In genomic region chr8:3628014-3628413, GRCm38 (mm10) we compare ENCODE assay signal across 9 mouse cellular contexts. TPM values are rescaled to one million over a fixed set of nuclear protein-coding genes. Genes with fewer than 3 reads are reported as not detected.
A peak's percentile ranks its signal among the peaks of the same experiment; 100 is the strongest.
DNase-seq lines count a peak whose midpoint lies in the region; ATAC-seq and TF ChIP-seq lines count a peak whose summit lies in the region.
"Had no signal": no experiment of that assay in that cellular context is flagged by ENCODE, and none has a peak within 500 bp of the region (broad histone marks: within the 10 kb centered on the region; RNA-seq: fewer than 3 reads in every experiment).

No protein-coding gene starts in this region.

- no peak overlapping the region for H3K4me2 ChIP-seq in forebrain, embryonic 13.5 days
- no peak overlapping the region for H3K4me2 ChIP-seq in kidney, postnatal 0 days (ENCODE audit: low read length)
- H3K4me2 ChIP-seq: heart, embryonic 13.5 days had no signal

- H3K36me3 ChIP-seq in forebrain, embryonic 13.5 days (ENCODE audit: poor library complexity, severe bottlenecking): no peaks in the 10 kb centered on the region
- no peaks in the 10 kb centered on the region for H3K36me3 ChIP-seq in forebrain, embryonic 10.5 days (replicated peaks)
- H3K36me3 ChIP-seq in spleen, adult 2 months (ENCODE audit: control insufficient read depth, insufficient read depth, low read length): peaks cover under 1% of the 10 kb centered on the region; the same call in 1 of the 2 replicates
- H3K36me3 ChIP-seq in kidney, postnatal 0 days (ENCODE audit: insufficient read depth, low read length): no peaks in the 10 kb centered on the region
- 0 out of 2 replicates have a peak, but pooled peaks cover 2% of the 10 kb centered on the region for H3K36me3 ChIP-seq in small intestine, adult 2 months (ENCODE audit: control insufficient read depth, insufficient read depth, low read length)
- H3K36me3 ChIP-seq: heart, embryonic 13.5 days had no signal

- no peak overlapping the region for H3K27ac ChIP-seq in forebrain, embryonic 13.5 days
- no peak overlapping the region for H3K27ac ChIP-seq in forebrain, embryonic 10.5 days
- no peak overlapping the region for H3K27ac ChIP-seq in spleen, adult 2 months (ENCODE audit: insufficient read depth, low read length)
- no peak overlapping the region for H3K27ac ChIP-seq in kidney, postnatal 0 days
- no peak overlapping the region for H3K27ac ChIP-seq in small intestine, adult 2 months (ENCODE audit: insufficient read depth, low read depth, low read length)
- H3K27ac ChIP-seq: heart, embryonic 13.5 days had no signal

- TF ChIP-seq CTCF in spleen, adult 2 months (IDR thresholded peaks at IDR 0.05; ENCODE audit: extremely low read depth, insufficient read depth, insufficient read length, insufficient replicate concordance): no peak
- peak; percentile 74 for TF ChIP-seq CTCF in kidney, postnatal 0 days (IDR thresholded peaks at IDR 0.05; ENCODE audit: low read depth)
- peak; percentile 16; the same call in 1 of the 2 replicates for TF ChIP-seq CTCF in small intestine, adult 2 months (IDR thresholded peaks at IDR 0.05; ENCODE audit: extremely low read depth, insufficient read length, insufficient replicate concordance, low read depth, low read length)

- H3K9ac ChIP-seq in forebrain, embryonic 13.5 days: no peak overlapping the region
- H3K9ac ChIP-seq in kidney, postnatal 0 days (ENCODE audit: low read depth, low read length): no peak overlapping the region
- H3K9ac ChIP-seq: heart, embryonic 13.5 days had no signal

- WGBS in forebrain, embryonic 13.5 days: 27% methylated on average over 5 of the region's 5 CpGs
- 33% methylated on average over 5 of the region's 5 CpGs for WGBS in forebrain, embryonic 10.5 days
- WGBS in spleen, adult 2 months: 55% methylated on average over 5 of the region's 5 CpGs
- 26% methylated on average over 5 of the region's 5 CpGs for WGBS in kidney, postnatal 0 days
- whole genome bisulfite sequencing in small intestine, adult 2 months: 27% methylated on average over 5 of the region's 5 CpGs

- H3K4me1 ChIP-seq in forebrain, embryonic 13.5 days: peaks cover 5% of the 10 kb centered on the region; the same call in 1 of the 2 replicates
- H3K4me1 ChIP-seq in forebrain, embryonic 10.5 days: peaks cover 16% of the 10 kb centered on the region
- 0 out of 2 replicates have a peak, but pooled peaks cover 3% of the 10 kb centered on the region for H3K4me1 ChIP-seq in spleen, adult 2 months (ENCODE audit: control insufficient read depth, insufficient read depth, insufficient read length)
- no peaks in the 10 kb centered on the region for H3K4me1 ChIP-seq in kidney, postnatal 0 days (replicated peaks; ENCODE audit: insufficient read depth, low read length)
- no peaks in the 10 kb centered on the region for H3K4me1 ChIP-seq in small intestine, adult 2 months (ENCODE audit: control insufficient read depth, insufficient read depth, insufficient read length, low read length)

- peaks cover 15% of the 10 kb centered on the region for H3K27me3 ChIP-seq in forebrain, embryonic 13.5 days
- H3K27me3 ChIP-seq in forebrain, embryonic 10.5 days (ENCODE audit: poor library complexity, severe bottlenecking): peaks cover 15% of the 10 kb centered on the region
- H3K27me3 ChIP-seq in spleen, adult 2 months (ENCODE audit: control insufficient read depth, insufficient read depth, low read length): no peaks in the 10 kb centered on the region
- 0 out of 2 replicates have a peak, but pooled peaks cover 3% of the 10 kb centered on the region for H3K27me3 ChIP-seq in kidney, postnatal 0 days (ENCODE audit: insufficient read depth, low read length)
- H3K27me3 ChIP-seq in small intestine, adult 2 months (ENCODE audit: control insufficient read depth, insufficient read depth, low read length): no peaks in the 10 kb centered on the region

- peak; percentile 22; the same call in 1 of the 2 replicates for ATAC-seq in forebrain, embryonic 13.5 days
- 0 out of 2 replicates have a peak, but pooled peaks have one; percentile 37 for ATAC-seq in kidney, postnatal 0 days (replicated peaks; ENCODE audit: low FRiP score, low read depth)

- H3K9me3 ChIP-seq in forebrain, embryonic 13.5 days (replicated peaks): no peaks in the 10 kb centered on the region
- no peaks in the 10 kb centered on the region for H3K9me3 ChIP-seq in forebrain, embryonic 10.5 days
- H3K9me3 ChIP-seq in kidney, postnatal 0 days (replicated peaks; ENCODE audit: low read length): no peaks in the 10 kb centered on the region
- H3K9me3 ChIP-seq: heart, embryonic 13.5 days had no signal

- TF ChIP-seq POLR2A in spleen, adult 2 months (IDR thresholded peaks at IDR 0.05; ENCODE audit: low read depth, low read length): no peak
- no peak for TF ChIP-seq POLR2A in small intestine, adult 2 months (IDR thresholded peaks at IDR 0.05; ENCODE audit: low read depth, low read length)

- DNase-seq in forebrain, embryonic 10.5 days (ENCODE audit: extremely low spot score, low spot score): no peak
- DNase-seq in spleen, adult 2 months (ENCODE audit: low read depth in 1 of 2, low spot score in 2 of 2): peak; percentile 38 to 52
- DNase-seq in spleen, adult 12 weeks (ENCODE audit: low spot score): no peak
- DNase-seq in kidney, postnatal 0 days (ENCODE audit: low spot score): peak; percentile 59
- DNase-seq in urinary bladder, adult 18-20 months (ENCODE audit: low spot score in 2 of 2): no peak
- no peak for DNase-seq in cerebellum, postnatal 4 days (ENCODE audit: low spot score in 2 of 2)

- H3K4me3 ChIP-seq in forebrain, embryonic 13.5 days: no peak overlapping the region
- H3K4me3 ChIP-seq in forebrain, embryonic 10.5 days: no peak overlapping the region
- H3K4me3 ChIP-seq in spleen, adult 2 months (ENCODE audit: extremely low read depth, insufficient read depth, insufficient read length): no peak overlapping the region
- no peak overlapping the region for H3K4me3 ChIP-seq in kidney, postnatal 0 days (replicated peaks; ENCODE audit: low read depth, low read length)
- no peak overlapping the region for H3K4me3 ChIP-seq in small intestine, adult 2 months (ENCODE audit: low read depth, low read length)
- H3K4me3 ChIP-seq: heart, embryonic 13.5 days had no signal

RNA-seq across cellular contexts. Expression of gene Pcp2, which starts 2.7 kb away (rescaled TPM):
- 0.17 and 0.35 TPM in 2 replicates for polyA plus RNA-seq in forebrain, embryonic 13.5 days (2015; fragmentation: Nextera tagmentation; extraction: Ambion mirVana)
- 0.32 and 0.85 TPM in 2 replicates for polyA plus RNA-seq in forebrain, embryonic 10.5 days (2016; fragmentation: Nextera tagmentation; extraction: Ambion mirVana)
- not detected in 2 replicates for polyA plus RNA-seq in spleen, adult 2 months (2012; rRNA removed)
- polyA plus RNA-seq in kidney, postnatal 0 days (2015; fragmentation: Nextera tagmentation; extraction: Ambion mirVana): 0.42 TPM in 1 of 2 replicates, not detected in the other
- not detected in 2 replicates for polyA plus RNA-seq in small intestine, adult 2 months (2012; rRNA removed)
- polyA plus RNA-seq: heart, embryonic 13.5 days had no signal

RNA-seq across cellular contexts. Expression of gene Stxbp2, which starts 2.7 kb away (rescaled TPM):
- polyA plus RNA-seq in forebrain, embryonic 13.5 days (2015; fragmentation: Nextera tagmentation; extraction: Ambion mirVana): 35.7 and 40.1 TPM in 2 replicates
- polyA plus RNA-seq in forebrain, embryonic 10.5 days (2016; fragmentation: Nextera tagmentation; extraction: Ambion mirVana): 35.8 and 38.1 TPM in 2 replicates
- 129 and 145 TPM in 2 replicates for polyA plus RNA-seq in spleen, adult 2 months (2012; rRNA removed)
- 88.6 and 93.3 TPM in 2 replicates for polyA plus RNA-seq in kidney, postnatal 0 days (2015; fragmentation: Nextera tagmentation; extraction: Ambion mirVana)
- 134 and 330 TPM in 2 replicates for polyA plus RNA-seq in small intestine, adult 2 months (2012; rRNA removed)

RNA-seq across cellular contexts. Expression of gene Pet100, which starts 6.7 kb away (rescaled TPM):
- 113 and 138 TPM in 2 replicates for polyA plus RNA-seq in forebrain, embryonic 13.5 days (2015; fragmentation: Nextera tagmentation; extraction: Ambion mirVana)
- 83.0 and 92.6 TPM in 2 replicates for polyA plus RNA-seq in forebrain, embryonic 10.5 days (2016; fragmentation: Nextera tagmentation; extraction: Ambion mirVana)
- 1.6 and 3.3 TPM in 2 replicates for polyA plus RNA-seq in spleen, adult 2 months (2012; rRNA removed)
- polyA plus RNA-seq in kidney, postnatal 0 days (2015; fragmentation: Nextera tagmentation; extraction: Ambion mirVana): 132 and 151 TPM in 2 replicates
- 1.8 and 2.5 TPM in 2 replicates for polyA plus RNA-seq in small intestine, adult 2 months (2012; rRNA removed)

RNA-seq across cellular contexts. Expression of gene Xab2, which starts 6.9 kb away (rescaled TPM):
- 64.0 and 72.5 TPM in 2 replicates for polyA plus RNA-seq in forebrain, embryonic 13.5 days (2015; fragmentation: Nextera tagmentation; extraction: Ambion mirVana)
- polyA plus RNA-seq in forebrain, embryonic 10.5 days (2016; fragmentation: Nextera tagmentation; extraction: Ambion mirVana): 76.9 and 79.5 TPM in 2 replicates
- 61.9 and 71.5 TPM in 2 replicates for polyA plus RNA-seq in spleen, adult 2 months (2012; rRNA removed)
- 44.4 and 48.4 TPM in 2 replicates for polyA plus RNA-seq in kidney, postnatal 0 days (2015; fragmentation: Nextera tagmentation; extraction: Ambion mirVana)
- polyA plus RNA-seq in small intestine, adult 2 months (2012; rRNA removed): 18.1 and 44.3 TPM in 2 replicates

RNA-seq across cellular contexts. Expression of gene Retn, which starts 27.6 kb away (rescaled TPM):
- polyA plus RNA-seq in forebrain, embryonic 13.5 days (2015; fragmentation: Nextera tagmentation; extraction: Ambion mirVana): 0.31 and 0.64 TPM in 2 replicates
- 0.30 and 0.31 TPM in 2 replicates for polyA plus RNA-seq in forebrain, embryonic 10.5 days (2016; fragmentation: Nextera tagmentation; extraction: Ambion mirVana)
- 0.56 and 1.3 TPM in 2 replicates for polyA plus RNA-seq in spleen, adult 2 months (2012; rRNA removed)
- polyA plus RNA-seq in kidney, postnatal 0 days (2015; fragmentation: Nextera tagmentation; extraction: Ambion mirVana): 0.27 and 0.58 TPM in 2 replicates
- polyA plus RNA-seq in small intestine, adult 2 months (2012; rRNA removed): 0.23 and 0.38 TPM in 2 replicates
- polyA plus RNA-seq: heart, embryonic 13.5 days had no signal

Comparison
In these comparisons a context has a peak if more than half of its experiments do, and no peak if none do; other contexts are left out.
1. DNase-seq: peak in spleen, adult 2 months (2 of 2) and kidney, postnatal 0 days (single experiment); none in forebrain, embryonic 10.5 days (single experiment), spleen, adult 12 weeks (single experiment), urinary bladder, adult 18-20 months (0 of 2) and cerebellum, postnatal 4 days (0 of 2).
2. RNA of gene Pet100, which starts 6.7 kb away (polyA plus RNA-seq): 132 to 151 TPM in kidney, postnatal 0 days, 113 to 138 TPM in forebrain, embryonic 13.5 days and 83.0 to 92.6 TPM in forebrain, embryonic 10.5 days; 1.6 to 3.3 TPM in spleen, adult 2 months and 1.8 to 2.5 TPM in small intestine, adult 2 months; every median in the first group is over 10 times any median in the second.